Mouse (Mus musculus) embryonic facial prominence, embryonic 11.5 days (tissue): ENCODE data around the gene Hirip3. TPM values are rescaled to one million over a fixed set of nuclear protein-coding genes. Genes with fewer than 3 reads are reported as not detected.

Experiments used
- ATAC-seq: fragments of 200-750 bp; cut with Nextera tagmentation; replicated peaks from 2 replicates; pipeline ENCODE4 v1.8.0; 2017; ENCODE audit warnings: low read depth; ENCODE audit not compliant: insufficient number of reproducible peaks, low FRiP score, low TSS enrichment
- DNase-seq: peaks from one replicate; pipeline ENCODE4 v3.0.0-alpha.2; 2015; ENCODE audit warnings: low spot score
- H3K27ac ChIP-seq: fragments of 300-500 bp; sonication (generic); replicated peaks from 2 replicates; pipeline ENCODE4 v1.5.1; 2014; ENCODE audit warnings: mild to moderate bottlenecking, low read depth, low read length, control low read depth
- H3K27me3 ChIP-seq: fragments of 300-500 bp; sonication (generic); 2 replicates; pipeline ENCODE4 v1.6.1; 2014; ENCODE audit warnings: mild to moderate bottlenecking, low read length, moderate library complexity, mixed read lengths; ENCODE audit not compliant: control insufficient read depth, insufficient read depth
- H3K36me3 ChIP-seq: fragments of 300-500 bp; sonication (generic); replicated peaks from 2 replicates; pipeline ENCODE4 v1.6.1; 2014; ENCODE audit warnings: low read depth, mild to moderate bottlenecking, low read length, moderate library complexity, mixed read lengths; ENCODE audit not compliant: control insufficient read depth, insufficient read depth
- H3K4me1 ChIP-seq: fragments of 300-500 bp; sonication (generic); 2 replicates; pipeline ENCODE4 v1.6.1; 2014; ENCODE audit warnings: low read length, mixed read lengths; ENCODE audit not compliant: control insufficient read depth, insufficient read depth
- H3K4me2 ChIP-seq: fragments of 300-500 bp; sonication (generic); 2 replicates; pipeline ENCODE4 v1.6.1; 2014; ENCODE audit warnings: low read depth, mild to moderate bottlenecking, control low read depth, low read length, moderate library complexity
- H3K4me3 ChIP-seq: fragments of 300-500 bp; sonication (generic); 2 replicates; pipeline ENCODE4 v1.5.1; 2014; ENCODE audit warnings: low read depth, low read length, control low read depth
- H3K9ac ChIP-seq: fragments of 300-500 bp; sonication (generic); replicated peaks from 2 replicates; pipeline ENCODE4 v1.6.1; 2014; ENCODE audit warnings: mild to moderate bottlenecking, control low read depth, low read length
- H3K9me3 ChIP-seq: fragments of 300-500 bp; sonication (generic); replicated peaks from 2 replicates; pipeline ENCODE4 v1.6.1; 2016; ENCODE audit warnings: mild to moderate bottlenecking, low read length, inconsistent platforms, mixed read lengths; ENCODE audit not compliant: control insufficient read depth
- WGBS: fragments of 180-500 bp; shearing (Covaris S2); extraction: QIAGEN DNeasy Blood & Tissue Kit; methylation state at CpG from one replicate; pipeline ENCODE4 v1.1.7; 2014; 5-methylcytosine and 5-hydroxymethylcytosine counted together
- polyA plus RNA-seq: library from polyadenylated mRNA; unstranded; fragments of >200 nt; fragmentation: Nextera tagmentation; extraction: Ambion mirVana; gene quantifications from 2 replicates; pipeline ENCODE4 v1.2.1, GENCODE M21; 2014

Gene Hirip3
- polyA plus RNA-seq, 1 experiment from 2014 or later = 18.8 TPM

DNA sequence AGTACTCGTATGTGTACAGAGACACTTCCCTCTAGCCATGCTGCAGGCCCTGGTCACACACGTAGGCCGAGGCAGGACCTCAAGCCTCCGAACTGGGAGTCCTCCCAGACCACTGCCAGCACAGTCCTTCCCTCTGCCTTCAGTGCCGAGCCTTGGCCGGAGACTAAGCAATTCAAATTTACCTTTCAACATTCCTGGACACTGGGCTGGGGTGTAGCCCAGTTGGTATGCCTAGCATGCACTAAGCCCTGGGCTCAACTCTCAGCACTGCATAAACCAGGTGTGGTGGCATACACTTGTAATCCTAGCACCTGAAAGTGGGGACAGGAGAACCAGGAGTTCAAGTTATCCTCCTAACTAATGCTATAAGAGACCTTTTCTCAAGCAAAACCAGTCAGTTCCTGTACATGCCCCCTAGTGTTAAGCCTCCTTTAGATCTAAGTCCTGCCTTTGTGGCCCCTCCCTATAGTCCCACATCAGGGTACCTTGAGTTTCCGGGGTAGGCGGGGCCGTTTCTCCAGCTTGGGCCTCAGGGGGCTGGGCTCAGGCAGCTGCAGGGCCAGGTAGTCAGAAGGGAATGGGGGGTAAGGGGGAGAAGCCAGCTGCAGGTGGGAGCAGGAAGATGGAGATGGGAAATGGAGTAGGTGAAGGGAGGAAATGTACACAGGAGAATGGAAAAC lies 4.9 kb upstream of the Hirip3 start:
- Histone ChIP-seq H3K36me3 (peaks cover under 1% of the 10 kb centered on the region), H3K4me2 (no peak overlapping the region), H3K9ac (no peak overlapping the region), H3K9me3 (no peaks in the 10 kb centered on the region), H3K4me3 (no peak overlapping the region), H3K27ac (no peak overlapping the region), H3K27me3 (no peaks in the 10 kb centered on the region), H3K4me1 (no peaks in the 10 kb centered on the region)
- WGBS = 72% methylated on average over 9 of the region's 9 CpGs
- ATAC-seq = no peak
- DNase-seq = no peak

DNA sequence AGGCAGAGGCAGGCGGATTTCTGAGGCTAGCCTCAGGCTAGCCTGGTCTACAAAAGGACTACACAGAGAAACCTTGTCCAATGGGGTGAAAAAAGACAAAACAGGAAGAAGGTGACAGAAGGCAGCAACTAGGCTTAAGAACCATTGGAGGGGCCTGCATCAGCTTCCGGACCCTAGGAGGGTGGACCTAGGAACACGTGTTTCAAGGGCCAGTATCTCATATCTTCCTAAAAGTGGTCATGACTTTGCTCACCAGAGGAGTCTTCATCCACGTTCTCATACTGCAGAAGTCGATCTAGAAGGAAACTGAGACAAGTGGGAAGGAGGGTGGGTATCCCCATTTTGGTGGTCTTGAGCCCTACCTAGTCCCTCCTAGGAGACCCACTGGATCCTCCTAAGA lies 785 bp upstream of the Hirip3 start:
- H3K4me3 ChIP-seq = peak overlapping the region; percentile 46
- H3K9ac ChIP-seq = peak overlapping the region; percentile 75
- H3K36me3 ChIP-seq = peaks cover under 1% of the 10 kb centered on the region
- H3K27ac ChIP-seq = no peak overlapping the region
- H3K4me2 ChIP-seq = peak overlapping the region; percentile 81
- no peaks in the 10 kb centered on the region for H3K27me3 ChIP-seq
- DNase-seq (no peak), ATAC-seq (no peak)
- H3K9me3 ChIP-seq = no peaks in the 10 kb centered on the region
- peaks cover 6% of the 10 kb centered on the region for H3K4me1 ChIP-seq
- 68% methylated on average over 5 of the region's 5 CpGs for WGBS

DNA sequence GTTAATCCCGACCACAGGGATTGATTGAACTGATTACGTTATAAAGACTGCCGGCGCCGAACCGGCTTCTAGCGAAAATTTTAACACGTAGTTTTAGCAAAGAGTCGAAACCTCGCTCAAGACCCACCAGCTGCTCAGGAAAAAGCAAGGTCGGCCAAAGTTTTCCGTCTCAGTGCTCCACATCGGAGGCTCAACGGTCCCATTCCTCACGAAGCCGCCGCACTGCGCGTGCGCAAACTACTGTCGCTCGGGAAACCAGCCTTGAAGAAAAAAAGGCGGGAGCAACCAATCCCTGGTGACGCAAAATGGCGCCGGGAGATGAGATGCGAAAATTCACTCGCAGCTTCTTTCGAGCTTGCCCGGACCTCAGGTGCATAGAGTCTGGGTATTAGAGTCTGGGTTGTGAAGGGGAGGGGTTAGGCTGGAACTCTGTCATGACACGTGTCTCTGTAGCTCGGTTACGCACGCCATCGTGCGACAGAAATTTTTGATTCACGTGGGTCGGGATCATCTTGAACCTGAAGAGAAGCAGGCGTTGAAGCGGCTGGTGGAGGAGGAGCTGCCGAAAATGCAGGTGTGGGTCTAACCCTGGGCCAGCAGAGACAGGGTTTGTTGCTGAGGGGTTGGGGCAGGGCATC lies 494 bp downstream of the Hirip3 start, which contains the start of gene Ino80e:
Gene Ino80e (minus strand): TSS at position 231 of the 638 bp plus-strand sequence.
- H3K27ac ChIP-seq = peak within 1 kb of the TSS; percentile 43
- H3K4me2 ChIP-seq = peak within 1 kb of the TSS; percentile 81
- DNase-seq (peak; percentile 99), ATAC-seq (peak; percentile 29; the same call in 1 of the 2 replicates)
- under 1% methylated on average over 41 of the region's 41 CpGs for WGBS
- H3K4me1 ChIP-seq = peaks cover 6% of the 10 kb centered on the region
- H3K4me3 ChIP-seq = peak within 1 kb of the TSS; percentile 46
- H3K9me3 ChIP-seq = no peaks in the 10 kb centered on the region
- H3K36me3 ChIP-seq = peaks cover 10% of the 10 kb centered on the region
- H3K27me3 ChIP-seq = no peaks in the 10 kb centered on the region
- H3K9ac ChIP-seq = peak within 1 kb of the TSS; percentile 75

DNA sequence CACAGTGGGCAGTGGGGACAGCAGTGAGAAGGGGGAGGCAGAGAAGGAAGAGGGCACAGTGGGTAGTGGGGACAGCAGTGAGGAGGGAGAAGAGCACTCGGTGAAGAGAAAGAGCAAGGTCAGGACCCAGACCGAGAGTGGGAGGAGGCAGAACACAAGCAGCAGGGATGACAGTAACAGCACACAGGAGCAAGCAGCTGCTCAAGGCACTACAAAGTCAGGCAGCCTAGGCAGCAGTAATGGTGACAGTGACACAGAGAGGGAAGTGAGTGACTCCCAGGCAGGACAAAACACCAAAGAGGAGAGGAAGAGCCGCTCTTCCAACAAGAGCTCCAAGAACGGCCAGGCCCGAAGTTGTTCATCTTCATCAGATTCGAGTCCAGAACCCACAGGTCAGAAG lies 2.0 kb downstream of the Hirip3 start:
- 72% methylated on average over 6 of the region's 6 CpGs for WGBS
- Histone ChIP-seq H3K9me3 (no peaks in the 10 kb centered on the region), H3K4me3 (peak overlapping the region; percentile 46), H3K27ac (no peak overlapping the region), H3K27me3 (no peaks in the 10 kb centered on the region), H3K4me1 (peaks cover 6% of the 10 kb centered on the region), H3K4me2 (peak overlapping the region; percentile 75), H3K36me3 (peaks cover 13% of the 10 kb centered on the region), H3K9ac (peak overlapping the region; percentile 75)
- ATAC-seq (no peak), DNase-seq (no peak)

DNA sequence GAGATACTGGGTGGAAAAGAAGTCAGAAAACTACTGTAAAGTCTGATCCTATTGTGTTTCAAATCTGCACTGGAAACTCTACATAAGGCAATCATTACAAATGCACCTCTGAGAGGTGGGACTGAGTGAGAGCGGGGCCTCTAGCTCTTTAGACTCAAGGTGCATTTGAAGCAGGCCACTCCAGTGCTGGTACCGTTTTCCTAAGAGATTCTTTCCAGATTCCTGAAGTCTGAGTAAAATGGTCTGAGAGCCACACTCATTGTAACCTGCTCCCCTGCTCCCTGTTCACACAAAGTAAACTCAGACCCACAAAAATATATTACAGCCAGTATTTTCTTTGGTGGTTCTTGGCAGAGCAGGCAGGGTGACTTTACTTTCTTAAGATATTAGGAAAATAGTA lies 5.8 kb downstream of the Hirip3 start:
- H3K9ac ChIP-seq = no peak overlapping the region
- no peaks in the 10 kb centered on the region for H3K9me3 ChIP-seq
- H3K36me3 ChIP-seq = peaks cover 39% of the 10 kb centered on the region
- H3K4me1 ChIP-seq = peaks cover 6% of the 10 kb centered on the region
- H3K27me3 ChIP-seq = no peaks in the 10 kb centered on the region
- no peak overlapping the region for H3K4me2 ChIP-seq
- H3K27ac ChIP-seq = no peak overlapping the region
- DNase-seq = no peak
- no peak for ATAC-seq
- 94% methylated on average over 2 of the region's 2 CpGs for WGBS
- no peak overlapping the region for H3K4me3 ChIP-seq

DNA sequence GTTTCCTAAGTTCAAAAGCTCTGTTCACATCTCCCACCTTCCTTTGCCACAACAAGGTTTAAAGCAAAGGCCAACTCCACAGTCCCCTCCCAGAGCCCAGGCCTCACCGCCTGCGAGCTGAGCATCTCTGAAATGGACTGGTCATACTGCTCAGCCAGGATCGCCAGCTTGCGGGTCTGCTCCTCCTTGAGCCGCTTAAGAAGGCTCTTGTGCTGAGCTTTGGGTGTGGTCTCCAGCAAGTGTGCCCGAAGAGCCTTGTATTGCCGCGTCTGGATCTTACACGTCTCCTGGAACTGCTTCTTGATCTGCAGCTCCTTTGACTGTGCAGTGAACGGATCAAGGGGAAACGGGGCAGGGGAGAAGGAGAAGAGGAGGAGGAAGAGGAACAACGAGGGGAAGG lies 6.2 kb downstream of the Hirip3 start:
- 88% methylated on average over 12 of the region's 12 CpGs for WGBS
- Histone ChIP-seq H3K27me3 (no peaks in the 10 kb centered on the region), H3K9ac (no peak overlapping the region), H3K4me3 (no peak overlapping the region), H3K27ac (no peak overlapping the region), H3K4me2 (no peak overlapping the region), H3K36me3 (peaks cover 44% of the 10 kb centered on the region), H3K4me1 (peaks cover 6% of the 10 kb centered on the region), H3K9me3 (no peaks in the 10 kb centered on the region)
- ATAC-seq = no peak
- DNase-seq = no peak

DNA sequence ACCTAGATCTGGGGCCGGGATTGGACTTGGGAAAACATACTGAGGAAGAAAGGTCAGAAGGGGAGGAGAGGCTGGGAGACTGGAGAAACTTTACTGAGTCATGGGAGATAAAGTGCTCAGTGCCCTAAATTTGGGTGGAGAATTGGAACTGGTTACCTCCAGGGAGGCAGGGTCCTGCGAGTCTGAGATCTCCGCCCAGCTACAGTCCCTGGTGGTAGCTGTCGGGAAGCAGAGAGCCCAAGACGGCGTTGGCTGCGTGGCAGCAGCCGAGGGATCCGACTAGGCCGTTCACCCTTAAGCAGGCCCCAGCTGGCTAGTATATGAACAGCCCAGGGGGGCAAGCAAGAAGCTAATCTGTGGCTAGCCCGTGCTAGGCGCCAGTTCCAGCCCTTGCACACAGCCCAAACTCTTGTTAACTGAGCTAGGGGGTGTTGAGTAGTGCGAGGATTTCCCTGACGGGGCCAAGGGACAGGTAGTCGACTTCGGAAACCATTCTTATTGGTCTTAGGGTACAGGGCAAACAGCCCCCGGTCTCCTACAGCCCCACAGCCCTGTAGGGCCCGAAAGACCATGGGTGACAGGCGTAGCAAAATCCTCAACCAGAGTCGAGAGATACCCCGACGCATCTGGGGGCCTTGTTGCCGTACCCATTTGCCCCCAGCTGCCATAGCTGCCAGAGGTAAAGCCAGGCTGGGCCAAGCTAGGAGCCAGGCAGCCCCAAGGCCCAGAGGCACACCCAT lies 8.2 kb downstream of the Hirip3 start:
- no peak for DNase-seq
- no peaks in the 10 kb centered on the region for H3K27me3 ChIP-seq
- H3K4me3 ChIP-seq = no peak overlapping the region
- 95% methylated on average over 23 of the region's 23 CpGs for WGBS
- no peak overlapping the region for H3K9ac ChIP-seq
- H3K36me3 ChIP-seq = peaks cover 54% of the 10 kb centered on the region
- no peak for ATAC-seq
- no peak overlapping the region for H3K27ac ChIP-seq
- H3K9me3 ChIP-seq = no peaks in the 10 kb centered on the region
- no peaks in the 10 kb centered on the region for H3K4me1 ChIP-seq
- no peak overlapping the region for H3K4me2 ChIP-seq

DNA sequence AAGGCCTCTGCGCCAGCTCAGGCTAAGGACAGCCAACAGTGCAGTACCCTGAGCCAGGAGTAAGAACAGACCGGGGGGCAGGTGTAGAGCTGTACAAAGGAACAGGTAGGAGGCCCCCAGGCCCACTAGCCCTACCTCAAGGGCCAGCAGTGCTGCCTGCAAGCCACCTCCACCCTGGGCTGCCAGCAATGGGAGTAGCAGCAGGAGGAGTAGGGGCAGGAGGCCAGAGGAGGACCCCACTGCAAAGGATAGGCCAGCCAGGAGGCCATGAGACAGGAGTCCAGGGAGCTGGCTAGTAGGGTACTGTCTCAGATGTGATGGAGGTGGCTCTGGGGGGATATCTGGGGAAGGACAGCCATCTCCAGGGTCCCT lies 8.7 kb downstream of the Hirip3 start:
- Histone ChIP-seq H3K27ac (no peak overlapping the region), H3K4me2 (no peak overlapping the region), H3K36me3 (peaks cover 54% of the 10 kb centered on the region), H3K9me3 (no peaks in the 10 kb centered on the region), H3K4me3 (no peak overlapping the region), H3K9ac (no peak overlapping the region), H3K27me3 (no peaks in the 10 kb centered on the region), H3K4me1 (no peaks in the 10 kb centered on the region)
- DNase-seq (no peak), ATAC-seq (no peak; the same call in 1 of the 2 replicates)
- 85% methylated on average over 2 of the region's 2 CpGs for WGBS
